ENCODE assay signal across 7 mouse cellular contexts in genomic region chr10:43451848-43452662, GRCm38 (mm10). TPM values are rescaled to one million over a fixed set of nuclear protein-coding genes. Genes with fewer than 3 reads are reported as not detected.
DNase-seq lines count a peak whose midpoint lies in the region; ATAC-seq lines count a peak whose summit lies in the region.

No protein-coding gene starts in this region.

- H3K36me3 ChIP-seq in embryonic facial prominence, embryonic 11.5 days (replicated peaks; ENCODE audit: control insufficient read depth, insufficient read depth, low read depth, low read length) = no peaks in the 10 kb centered on the region
- no peaks in the 10 kb centered on the region for H3K36me3 ChIP-seq in limb, embryonic 10.5 days
- H3K36me3 ChIP-seq in midbrain, embryonic 12.5 days = no peaks in the 10 kb centered on the region

- H3K27ac ChIP-seq in embryonic facial prominence, embryonic 11.5 days (replicated peaks; ENCODE audit: low read depth, low read length) = no peak overlapping the region
- H3K27ac ChIP-seq in limb, embryonic 10.5 days = 0 out of 2 replicates have a peak overlapping the region, but pooled peaks have one; percentile 48
- no peak overlapping the region for H3K27ac ChIP-seq in midbrain, embryonic 12.5 days (replicated peaks)

- DNase-seq in adrenal gland, postnatal 14 days = peak; percentile 82
- peak; percentile 87 for DNase-seq in embryonic facial prominence, embryonic 11.5 days (ENCODE audit: low spot score)
- DNase-seq in heart, adult 11 months = peak; percentile 96
- DNase-seq in kidney, adult 18-20 months = peak; percentile 81
- DNase-seq in limb, embryonic 10.5 days (ENCODE audit: low spot score) = peak; percentile 71
- peak; percentile 6 for DNase-seq in spleen, adult 12 weeks (ENCODE audit: low spot score)

- no peak overlapping the region; the same call in 1 of the 2 replicates for H3K4me3 ChIP-seq in embryonic facial prominence, embryonic 11.5 days (ENCODE audit: low read depth, low read length)
- H3K4me3 ChIP-seq in limb, embryonic 10.5 days = peak overlapping the region; percentile 32
- no peak overlapping the region for H3K4me3 ChIP-seq in midbrain, embryonic 12.5 days

- H3K9ac ChIP-seq in embryonic facial prominence, embryonic 11.5 days (replicated peaks; ENCODE audit: low read length) = 0 out of 2 replicates have a peak overlapping the region, but pooled peaks have one; percentile 5
- no peak overlapping the region for H3K9ac ChIP-seq in midbrain, embryonic 12.5 days (replicated peaks)

- peak; percentile 85; the same call in 1 of the 2 replicates for ATAC-seq in embryonic facial prominence, embryonic 11.5 days (replicated peaks; ENCODE audit: insufficient number of reproducible peaks, low FRiP score, low TSS enrichment, low read depth)
- ATAC-seq in midbrain, embryonic 12.5 days (ENCODE audit: low FRiP score, low read depth) = peak; percentile 94

- H3K9me3 ChIP-seq in embryonic facial prominence, embryonic 11.5 days (replicated peaks; ENCODE audit: control insufficient read depth, low read length) = no peaks in the 10 kb centered on the region
- no peaks in the 10 kb centered on the region for H3K9me3 ChIP-seq in limb, embryonic 10.5 days (replicated peaks)
- no peaks in the 10 kb centered on the region for H3K9me3 ChIP-seq in midbrain, embryonic 12.5 days

- WGBS in embryonic facial prominence, embryonic 11.5 days = 28% methylated on average over 16 of the region's 16 CpGs
- WGBS in limb, embryonic 10.5 days = 31% methylated on average over 16 of the region's 16 CpGs
- WGBS in midbrain, embryonic 12.5 days = 29% methylated on average over 16 of the region's 16 CpGs

- no peaks in the 10 kb centered on the region for H3K27me3 ChIP-seq in embryonic facial prominence, embryonic 11.5 days (ENCODE audit: control insufficient read depth, insufficient read depth, low read length)
- peaks cover 6% of the 10 kb centered on the region; the same call in 1 of the 2 replicates for H3K27me3 ChIP-seq in limb, embryonic 10.5 days (ENCODE audit: low read depth, poor library complexity, severe bottlenecking)
- H3K27me3 ChIP-seq in midbrain, embryonic 12.5 days = peaks cover 3% of the 10 kb centered on the region; the same call in 1 of the 2 replicates

- H3K4me1 ChIP-seq in embryonic facial prominence, embryonic 11.5 days (ENCODE audit: control insufficient read depth, insufficient read depth, low read length) = no peaks in the 10 kb centered on the region
- H3K4me1 ChIP-seq in limb, embryonic 10.5 days = peaks cover 20% of the 10 kb centered on the region
- H3K4me1 ChIP-seq in midbrain, embryonic 12.5 days = peaks cover 14% of the 10 kb centered on the region; the same call in 1 of the 2 replicates

- H3K4me2 ChIP-seq in embryonic facial prominence, embryonic 11.5 days (ENCODE audit: low read depth, low read length) = peak overlapping the region; percentile 11; the same call in 1 of the 2 replicates
- H3K4me2 ChIP-seq in midbrain, embryonic 12.5 days (replicated peaks) = peak overlapping the region; percentile 38

RNA-seq across cellular contexts. Expression of gene Bend3, which starts 26.6 kb away (rescaled TPM):
- 7.0 and 7.2 TPM in 2 replicates for total RNA-seq in adrenal gland, postnatal 14 days (2021)
- 6.9 and 7.1 TPM in 2 replicates for polyA plus RNA-seq in embryonic facial prominence, embryonic 11.5 days (2014; fragmentation: Nextera tagmentation; extraction: Ambion mirVana)
- polyA plus RNA-seq in limb, embryonic 10.5 days (2016; fragmentation: Nextera tagmentation; extraction: Ambion mirVana) = 10.6 and 11.4 TPM in 2 replicates
- polyA plus RNA-seq in midbrain, embryonic 12.5 days (2016; fragmentation: Nextera tagmentation; extraction: Ambion mirVana) = 8.0 and 9.8 TPM in 2 replicates

Comparison
In these comparisons a context has a peak if more than half of its experiments do, and no peak if none do; other contexts are left out.
1. DNase-seq: peak in every context shown above with its lines; median percentile 96 in heart, adult 11 months; 87 in embryonic facial prominence, embryonic 11.5 days; 82 in adrenal gland, postnatal 14 days; 81 in kidney, adult 18-20 months; 71 in limb, embryonic 10.5 days; 6 in spleen, adult 12 weeks.